Mouse (Mus musculus) heart, embryonic 10.5 days (tissue): ENCODE measurements around the gene Gas7. TPM values are rescaled to one million over a fixed set of nuclear protein-coding genes. Genes with fewer than 3 reads are reported as not detected.

Experiments used
- DNase-seq: peaks from one replicate; pipeline ENCODE4 v3.0.0-alpha.2; 2017; ENCODE audit warnings: low spot score
- H3K27ac ChIP-seq: fragments of 300-500 bp; sonication (generic); 2 replicates; pipeline ENCODE4 v1.5.1; 2016; ENCODE audit warnings: mild to moderate bottlenecking
- H3K27me3 ChIP-seq: fragments of 300-500 bp; sonication (generic); 2 replicates; pipeline ENCODE4 v1.6.1; 2016; ENCODE audit warnings: mild to moderate bottlenecking; ENCODE audit not compliant: poor library complexity, insufficient read depth, severe bottlenecking
- H3K36me3 ChIP-seq: fragments of 300-500 bp; sonication (generic); 2 replicates; pipeline ENCODE4 v1.6.1; 2016; ENCODE audit warnings: mild to moderate bottlenecking, moderate library complexity
- H3K4me1 ChIP-seq: fragments of 300-500 bp; sonication (generic); 2 replicates; pipeline ENCODE4 v1.6.1; 2016; ENCODE audit warnings: mild to moderate bottlenecking
- H3K4me3 ChIP-seq: fragments of 300-500 bp; sonication (generic); 2 replicates; pipeline ENCODE4 v1.5.1; 2016; ENCODE audit warnings: mild to moderate bottlenecking, moderate library complexity
- H3K9me3 ChIP-seq: fragments of 300-500 bp; sonication (generic); 2 replicates; pipeline ENCODE4 v1.6.1; 2016; ENCODE audit warnings: mild to moderate bottlenecking, moderate library complexity
- WGBS: fragments of 180-500 bp; shearing (Covaris S2); methylation state at CpG from one replicate; pipeline ENCODE4 v1.1.7; 2016; 5-methylcytosine and 5-hydroxymethylcytosine counted together
- polyA plus RNA-seq: library from polyadenylated mRNA; unstranded; fragments of >200 nt; fragmentation: Nextera tagmentation; extraction: Ambion mirVana; gene quantifications from 2 replicates; pipeline ENCODE4 v1.2.1, GENCODE M21; 2016

The Gas7 gene
- polyA plus RNA-seq, 1 experiment from 2014 or later = 3.0 TPM

DNA sequence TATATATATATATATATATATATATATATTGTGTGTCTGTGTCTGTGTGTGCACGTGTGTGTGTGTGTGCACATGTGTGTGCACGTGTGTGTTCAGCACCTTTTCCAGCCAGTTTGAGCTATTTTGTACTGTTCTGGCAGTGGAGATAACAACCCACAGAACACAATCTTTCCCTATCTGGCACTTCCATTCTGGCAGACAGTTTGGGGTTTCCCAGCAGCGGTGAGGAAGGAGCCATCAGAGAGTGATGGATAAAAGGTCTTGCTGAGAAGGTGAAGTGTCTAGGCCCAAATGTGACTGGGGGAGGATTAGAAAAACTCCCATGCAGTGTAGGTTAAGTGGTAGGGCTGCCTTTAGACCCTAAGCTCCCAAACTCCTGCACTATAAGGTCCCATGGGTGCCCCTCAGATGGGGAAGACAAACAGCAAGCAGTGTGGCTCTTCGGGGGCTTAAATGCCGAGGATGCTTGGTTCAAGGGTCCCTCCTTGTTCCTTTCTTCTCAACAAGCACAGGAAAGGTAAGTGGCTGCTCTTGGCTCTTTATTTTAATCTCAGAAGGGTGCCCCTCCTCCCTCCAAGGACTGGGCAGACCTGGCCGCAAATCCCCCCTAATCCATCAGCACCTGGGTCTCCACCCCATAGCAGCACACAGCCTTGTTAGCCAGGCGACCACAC, 239.6 kb downstream of the Gas7 start, which contains the start of gene Rcvrn:
Gene Rcvrn (plus strand): TSS at position 624 of the 674 bp plus-strand sequence.
- WGBS = 59% methylated on average over 7 of the region's 7 CpGs
- no peaks in the 10 kb centered on the region for H3K36me3 ChIP-seq
- peaks cover 13% of the 10 kb centered on the region for H3K27me3 ChIP-seq
- H3K9me3 ChIP-seq = no peaks in the 10 kb centered on the region
- DNase-seq = no peak
- H3K4me1 ChIP-seq = no peaks in the 10 kb centered on the region
- no peak within 1 kb of the TSS for H3K4me3 ChIP-seq
- no peak within 1 kb of the TSS for H3K27ac ChIP-seq

DNA sequence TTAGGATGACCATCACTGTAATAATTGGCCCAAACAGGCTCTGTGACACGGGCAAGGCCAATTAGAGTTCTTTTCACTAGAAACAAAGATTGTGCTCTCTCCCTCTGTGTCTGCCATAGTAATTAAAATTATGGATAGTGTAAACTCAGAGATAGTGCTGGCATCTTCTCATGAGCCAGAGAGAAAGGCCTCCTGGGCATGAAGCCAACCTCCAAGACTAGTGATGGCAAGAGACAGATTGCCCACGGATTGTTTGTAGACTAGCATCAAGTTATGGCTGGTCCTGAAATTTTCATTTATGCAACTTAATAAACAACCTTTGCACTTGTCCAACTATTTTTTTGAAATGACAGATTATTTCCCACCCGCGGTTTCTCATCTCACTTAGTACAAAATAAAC, 257.7 kb downstream of the Gas7 start:
- H3K27ac ChIP-seq = no peak overlapping the region
- 86% methylated on average over 4 of the region's 4 CpGs for WGBS
- H3K27me3 ChIP-seq = no peaks in the 10 kb centered on the region
- H3K4me1 ChIP-seq = 0 out of 2 replicates have a peak, but pooled peaks cover 3% of the 10 kb centered on the region
- H3K9me3 ChIP-seq = no peaks in the 10 kb centered on the region
- H3K36me3 ChIP-seq = no peaks in the 10 kb centered on the region
- no peak for DNase-seq
- no peak overlapping the region for H3K4me3 ChIP-seq

DNA sequence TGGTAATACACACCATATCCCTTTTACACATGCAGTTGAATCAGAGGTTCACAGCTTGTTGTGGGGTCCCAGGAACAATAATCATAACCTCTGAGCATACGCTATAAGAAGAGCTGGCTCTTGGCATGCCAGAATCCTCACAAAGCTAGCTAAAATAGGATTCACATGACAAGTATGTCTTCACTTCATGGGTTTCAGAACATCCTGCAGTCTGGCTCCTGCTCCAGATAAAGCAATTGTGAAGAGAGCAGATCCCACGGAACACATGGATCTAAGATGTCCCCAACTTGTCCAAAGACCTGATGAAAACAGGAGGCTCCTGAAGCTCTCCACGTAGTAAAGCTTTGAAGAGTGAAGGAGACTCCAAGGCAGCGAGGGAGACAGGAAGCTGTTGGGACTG, 260.1 kb downstream of the Gas7 start:
- H3K27ac ChIP-seq = no peak overlapping the region
- H3K27me3 ChIP-seq = no peaks in the 10 kb centered on the region
- 79% methylated on average over 4 of the region's 4 CpGs for WGBS
- 0 out of 2 replicates have a peak, but pooled peaks cover 3% of the 10 kb centered on the region for H3K4me1 ChIP-seq
- no peaks in the 10 kb centered on the region for H3K9me3 ChIP-seq
- H3K36me3 ChIP-seq = no peaks in the 10 kb centered on the region
- no peak for DNase-seq
- no peak overlapping the region for H3K4me3 ChIP-seq

DNA sequence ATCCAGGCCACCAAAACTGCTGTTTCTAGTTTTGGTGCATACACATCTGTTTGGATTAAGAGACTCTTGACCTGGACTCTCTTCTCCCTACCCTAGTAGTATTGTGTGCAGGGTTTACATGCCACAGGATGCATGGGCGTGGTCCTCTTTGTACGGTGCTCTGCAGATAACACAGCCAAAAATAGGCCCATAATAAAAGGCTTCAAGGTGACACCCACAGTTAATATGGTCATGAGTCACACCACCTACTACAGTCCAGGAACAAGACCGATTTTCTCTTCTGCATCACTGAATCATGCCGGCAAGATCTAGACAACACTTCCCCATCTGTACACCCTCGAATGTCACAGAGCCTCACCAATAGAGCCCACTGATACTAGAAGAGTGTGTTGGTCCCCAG, 266.2 kb downstream of the Gas7 start:
- H3K4me1 ChIP-seq = no peaks in the 10 kb centered on the region
- no peak for DNase-seq
- no peak overlapping the region for H3K27ac ChIP-seq
- 74% methylated on average over 5 of the region's 5 CpGs for WGBS
- no peaks in the 10 kb centered on the region for H3K9me3 ChIP-seq
- no peak overlapping the region for H3K4me3 ChIP-seq
- H3K36me3 ChIP-seq = no peaks in the 10 kb centered on the region
- no peaks in the 10 kb centered on the region for H3K27me3 ChIP-seq

- no peak for DNase-seq
- no peaks in the 10 kb centered on the region for H3K4me1 ChIP-seq
- H3K27ac ChIP-seq = no peak overlapping the region
- 62% methylated on average over 7 of the region's 7 CpGs for WGBS
- H3K9me3 ChIP-seq = no peaks in the 10 kb centered on the region
- no peaks in the 10 kb centered on the region for H3K27me3 ChIP-seq
- H3K36me3 ChIP-seq = no peaks in the 10 kb centered on the region
- no peak overlapping the region for H3K4me3 ChIP-seq
These were observed 267.3 kb downstream of the Gas7 start for GRCm38 (mm10) chr11:67722399-67723156.

- no peak overlapping the region for H3K27ac ChIP-seq
- no peaks in the 10 kb centered on the region for H3K4me1 ChIP-seq
- H3K9me3 ChIP-seq = no peaks in the 10 kb centered on the region
- DNase-seq = no peak
- H3K27me3 ChIP-seq = no peaks in the 10 kb centered on the region
- no peak overlapping the region for H3K4me3 ChIP-seq
- 72% methylated on average over 8 of the region's 8 CpGs for WGBS
- H3K36me3 ChIP-seq = no peaks in the 10 kb centered on the region
These were observed 268.2 kb downstream of the Gas7 start for GRCm38 (mm10) chr11:67723231-67724013.

DNA sequence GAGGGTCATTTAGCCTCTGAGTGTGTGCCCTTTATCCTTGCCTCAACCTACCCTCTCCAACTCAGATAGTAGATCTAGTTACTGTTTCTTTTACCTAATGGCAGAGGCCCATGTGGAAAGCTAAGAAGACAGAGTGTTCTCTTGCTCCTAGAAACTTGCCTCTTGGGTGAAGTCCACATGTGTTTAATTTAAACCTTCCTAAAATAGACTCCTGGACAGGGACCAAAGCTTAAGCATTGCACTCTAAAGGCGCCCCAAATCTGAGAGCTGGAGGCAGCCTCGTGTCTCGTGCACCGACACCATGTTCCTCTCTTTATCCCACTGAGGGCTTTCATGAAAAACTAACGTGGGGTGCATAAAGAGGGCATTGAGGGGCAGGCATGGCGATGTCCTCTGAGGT, 271.9 kb downstream of the Gas7 start:
- H3K36me3 ChIP-seq = no peaks in the 10 kb centered on the region
- H3K4me1 ChIP-seq = no peaks in the 10 kb centered on the region
- no peaks in the 10 kb centered on the region for H3K27me3 ChIP-seq
- 78% methylated on average over 6 of the region's 6 CpGs for WGBS
- H3K9me3 ChIP-seq = no peaks in the 10 kb centered on the region
- DNase-seq = no peak
- H3K27ac ChIP-seq = no peak overlapping the region
- no peak overlapping the region for H3K4me3 ChIP-seq

DNA sequence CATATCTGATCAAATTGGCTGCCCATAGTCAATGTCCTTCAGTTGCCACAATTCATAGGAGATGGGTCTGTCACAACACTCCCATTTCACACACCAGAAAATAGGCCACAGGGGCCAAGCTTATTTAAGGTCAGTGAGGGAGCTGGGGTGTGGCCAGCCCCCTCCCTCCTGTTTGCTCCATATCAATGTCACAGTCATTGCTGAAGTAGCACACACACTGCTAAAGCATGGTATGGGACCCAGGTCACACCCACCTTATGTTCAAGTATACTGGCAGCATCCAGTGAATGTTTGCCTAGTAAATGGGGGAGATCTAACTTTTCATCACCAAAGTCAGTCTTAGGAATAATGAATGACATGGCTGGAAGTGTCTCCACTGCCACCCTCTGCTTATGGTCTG, 273.5 kb downstream of the Gas7 start:
- H3K4me3 ChIP-seq = no peak overlapping the region
- H3K4me1 ChIP-seq = no peaks in the 10 kb centered on the region

GRCm38 (mm10) chr11:67731056-67731455, 275.8 kb downstream of the Gas7 start:
- Histone ChIP-seq H3K27me3 (no peaks in the 10 kb centered on the region), H3K4me3 (no peak overlapping the region), H3K9me3 (no peaks in the 10 kb centered on the region), H3K4me1 (no peaks in the 10 kb centered on the region), H3K27ac (no peak overlapping the region), H3K36me3 (no peaks in the 10 kb centered on the region)
- 97% methylated on average over 2 of the region's 2 CpGs for WGBS
- no peak for DNase-seq

More for the DNA sequence above, 273.5 kb downstream of the Gas7 start:
- H3K27me3 ChIP-seq = no peaks in the 10 kb centered on the region
- H3K27ac ChIP-seq = no peak overlapping the region
- no peaks in the 10 kb centered on the region for H3K36me3 ChIP-seq
- H3K9me3 ChIP-seq = no peaks in the 10 kb centered on the region
- DNase-seq = no peak

- Histone ChIP-seq H3K4me3 (no peak overlapping the region), H3K27ac (no peak overlapping the region), H3K27me3 (no peaks in the 10 kb centered on the region), H3K36me3 (no peaks in the 10 kb centered on the region), H3K4me1 (no peaks in the 10 kb centered on the region), H3K9me3 (no peaks in the 10 kb centered on the region)
- WGBS = 75% methylated on average over 1 of the region's 1 CpGs
- DNase-seq = no peak
These were observed 278.5 kb downstream of the Gas7 start for GRCm38 (mm10) chr11:67733726-67734125.

DNA sequence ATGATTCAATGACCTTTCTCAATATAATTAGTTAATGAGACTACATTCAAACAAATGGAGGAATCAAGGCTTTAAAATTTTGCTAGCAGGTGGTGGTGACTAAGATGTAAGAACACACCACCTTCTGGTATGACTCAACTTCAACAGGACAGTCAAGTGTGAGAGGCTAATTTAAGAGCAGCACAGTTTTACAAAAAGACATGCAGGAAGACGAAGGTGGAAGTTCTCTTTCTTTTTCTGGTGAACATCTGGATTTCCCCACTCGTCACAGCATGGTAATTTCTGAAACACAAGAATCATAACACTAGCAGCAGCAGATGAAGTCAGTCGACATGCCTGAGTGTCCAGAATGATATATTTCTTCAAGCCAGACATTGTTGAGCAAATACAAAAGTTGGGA, 279.4 kb downstream of the Gas7 start:
- Histone ChIP-seq H3K9me3 (no peaks in the 10 kb centered on the region), H3K4me3 (no peak overlapping the region), H3K36me3 (no peaks in the 10 kb centered on the region), H3K27me3 (no peaks in the 10 kb centered on the region), H3K27ac (no peak overlapping the region), H3K4me1 (no peaks in the 10 kb centered on the region)
- DNase-seq = no peak
- 62% methylated on average over 3 of the region's 3 CpGs for WGBS

DNA sequence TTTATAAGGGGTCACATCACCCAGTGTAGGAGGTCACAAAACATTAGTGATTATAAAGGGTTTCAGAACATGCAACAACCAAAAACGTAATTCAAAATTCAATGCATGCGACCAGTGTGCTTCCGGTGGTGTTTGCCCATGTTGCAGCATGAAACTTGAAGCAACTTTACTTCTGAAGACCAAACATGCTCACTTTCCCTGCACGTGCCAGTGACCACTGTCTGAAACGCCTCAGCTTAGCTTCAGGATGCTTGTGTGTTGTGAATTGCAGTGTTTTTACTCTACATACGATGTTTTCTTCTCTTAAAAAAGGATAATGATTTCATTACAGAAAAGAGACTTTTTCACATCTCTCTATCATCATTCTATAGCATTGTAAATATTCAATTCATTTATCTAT, 283.1 kb downstream of the Gas7 start:
- Histone ChIP-seq H3K27ac (no peak overlapping the region), H3K27me3 (no peaks in the 10 kb centered on the region), H3K9me3 (no peaks in the 10 kb centered on the region), H3K4me1 (no peaks in the 10 kb centered on the region), H3K4me3 (no peak overlapping the region), H3K36me3 (no peaks in the 10 kb centered on the region)
- 80% methylated on average over 6 of the region's 6 CpGs for WGBS
- DNase-seq = no peak
